Mouse (Mus musculus) embryonic facial prominence, embryonic 11.5 days (tissue): ENCODE measurements around the gene Gzma. TPM values are rescaled to one million over a fixed set of nuclear protein-coding genes. Genes with fewer than 3 reads are reported as not detected.

Experiments
- ATAC-seq: fragments of 200-750 bp; cut with Nextera tagmentation; replicated peaks from 2 replicates; pipeline ENCODE4 v1.8.0; 2017; ENCODE audit warnings: low read depth; ENCODE audit not compliant: insufficient number of reproducible peaks, low FRiP score, low TSS enrichment
- DNase-seq: peaks from one replicate; pipeline ENCODE4 v3.0.0-alpha.2; 2015; ENCODE audit warnings: low spot score
- H3K27ac ChIP-seq: fragments of 300-500 bp; sonication (generic); replicated peaks from 2 replicates; pipeline ENCODE4 v1.5.1; 2014; ENCODE audit warnings: mild to moderate bottlenecking, low read depth, low read length, control low read depth
- H3K27me3 ChIP-seq: fragments of 300-500 bp; sonication (generic); 2 replicates; pipeline ENCODE4 v1.6.1; 2014; ENCODE audit warnings: mild to moderate bottlenecking, low read length, moderate library complexity, mixed read lengths; ENCODE audit not compliant: control insufficient read depth, insufficient read depth
- H3K36me3 ChIP-seq: fragments of 300-500 bp; sonication (generic); replicated peaks from 2 replicates; pipeline ENCODE4 v1.6.1; 2014; ENCODE audit warnings: low read depth, mild to moderate bottlenecking, low read length, moderate library complexity, mixed read lengths; ENCODE audit not compliant: control insufficient read depth, insufficient read depth
- H3K4me1 ChIP-seq: fragments of 300-500 bp; sonication (generic); 2 replicates; pipeline ENCODE4 v1.6.1; 2014; ENCODE audit warnings: low read length, mixed read lengths; ENCODE audit not compliant: control insufficient read depth, insufficient read depth
- H3K4me2 ChIP-seq: fragments of 300-500 bp; sonication (generic); 2 replicates; pipeline ENCODE4 v1.6.1; 2014; ENCODE audit warnings: low read depth, mild to moderate bottlenecking, control low read depth, low read length, moderate library complexity
- H3K4me3 ChIP-seq: fragments of 300-500 bp; sonication (generic); 2 replicates; pipeline ENCODE4 v1.5.1; 2014; ENCODE audit warnings: low read depth, low read length, control low read depth
- H3K9ac ChIP-seq: fragments of 300-500 bp; sonication (generic); replicated peaks from 2 replicates; pipeline ENCODE4 v1.6.1; 2014; ENCODE audit warnings: mild to moderate bottlenecking, control low read depth, low read length
- H3K9me3 ChIP-seq: fragments of 300-500 bp; sonication (generic); replicated peaks from 2 replicates; pipeline ENCODE4 v1.6.1; 2016; ENCODE audit warnings: mild to moderate bottlenecking, low read length, inconsistent platforms, mixed read lengths; ENCODE audit not compliant: control insufficient read depth
- WGBS: fragments of 180-500 bp; shearing (Covaris S2); extraction: QIAGEN DNeasy Blood & Tissue Kit; methylation state at CpG from one replicate; pipeline ENCODE4 v1.1.7; 2014; 5-methylcytosine and 5-hydroxymethylcytosine counted together
- polyA plus RNA-seq: library from polyadenylated mRNA; unstranded; fragments of >200 nt; fragmentation: Nextera tagmentation; extraction: Ambion mirVana; gene quantifications from 2 replicates; pipeline ENCODE4 v1.2.1, GENCODE M21; 2014

Gzma gene
- polyA plus RNA-seq, 1 experiment from 2014 or later: not detected

DNA sequence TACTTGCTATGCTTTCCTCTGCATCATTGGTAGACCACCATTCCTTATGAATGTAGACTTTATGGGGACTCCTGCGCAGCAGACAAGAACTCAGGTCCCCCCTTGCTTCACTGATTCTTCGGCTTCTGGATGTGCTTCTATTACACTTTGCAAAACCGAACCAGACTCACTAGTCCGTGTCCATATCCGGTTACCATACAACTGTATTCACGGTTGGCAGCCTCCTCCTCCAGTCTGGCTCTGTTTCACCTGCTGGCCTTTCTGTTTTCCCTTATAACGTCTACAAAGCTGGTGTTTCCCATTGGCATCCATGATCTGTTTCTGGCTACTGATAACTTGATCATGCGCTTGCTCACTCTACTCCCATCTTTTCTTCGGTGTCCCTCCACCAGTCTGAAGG lies 36.2 kb downstream of the Gzma start:
- 84% methylated on average over 9 of the region's 9 CpGs for WGBS
- H3K36me3 ChIP-seq: no peaks in the 10 kb centered on the region
- no peak overlapping the region for H3K27ac ChIP-seq
- H3K27me3 ChIP-seq: no peaks in the 10 kb centered on the region
- no peaks in the 10 kb centered on the region for H3K4me1 ChIP-seq
- no peak overlapping the region for H3K4me2 ChIP-seq
- DNase-seq (no peak), ATAC-seq (no peak)
- H3K9me3 ChIP-seq: no peaks in the 10 kb centered on the region
- H3K4me3 ChIP-seq: no peak overlapping the region
- H3K9ac ChIP-seq: no peak overlapping the region

DNA sequence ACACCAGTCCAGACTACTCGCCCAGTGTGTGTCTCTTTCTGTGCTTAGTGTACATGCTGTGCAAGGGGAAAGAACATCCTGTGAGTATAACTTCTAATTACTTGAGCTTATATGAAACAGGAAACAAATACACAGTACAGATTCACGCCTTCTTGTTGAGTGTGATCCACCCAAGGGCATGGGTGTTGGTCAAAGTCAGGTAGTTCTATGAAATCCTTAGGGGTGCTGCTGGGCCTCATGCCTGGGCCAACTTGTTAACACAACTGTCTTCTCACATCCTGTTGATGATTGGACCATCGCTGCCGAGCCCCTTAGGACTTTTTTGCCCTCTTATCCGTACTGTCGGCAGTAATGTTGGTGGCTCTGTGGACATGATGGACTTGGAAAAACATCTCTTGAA lies 39.0 kb downstream of the Gzma start:
- no peaks in the 10 kb centered on the region for H3K27me3 ChIP-seq
- no peak overlapping the region for H3K4me2 ChIP-seq
- ATAC-seq (no peak), DNase-seq (no peak)
- no peak overlapping the region for H3K4me3 ChIP-seq
- H3K36me3 ChIP-seq: no peaks in the 10 kb centered on the region
- no peaks in the 10 kb centered on the region for H3K4me1 ChIP-seq
- H3K27ac ChIP-seq: no peak overlapping the region
- WGBS: 85% methylated on average over 6 of the region's 6 CpGs
- no peak overlapping the region for H3K9ac ChIP-seq
- H3K9me3 ChIP-seq: no peaks in the 10 kb centered on the region

DNA sequence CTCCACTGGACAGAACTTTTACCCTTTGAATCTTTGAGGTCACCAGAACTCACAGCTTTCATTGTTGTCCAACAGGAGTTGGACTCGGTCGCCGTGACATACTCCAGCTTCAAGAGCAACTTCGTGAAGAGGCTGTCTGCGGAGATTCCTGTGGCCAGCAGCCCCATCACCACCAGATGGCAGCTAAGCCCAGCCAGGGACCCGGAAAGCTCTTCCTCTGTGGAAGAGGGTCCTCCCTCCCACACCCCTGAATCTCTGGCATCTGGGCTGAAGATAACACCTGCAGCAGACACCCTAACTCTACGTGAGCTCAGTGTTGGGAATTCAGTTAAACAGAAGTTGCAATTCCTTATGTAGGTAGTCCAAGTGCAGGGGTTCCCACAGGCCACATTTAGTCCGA lies 45.0 kb downstream of the Gzma start:
- H3K4me2 ChIP-seq: no peak overlapping the region
- no peaks in the 10 kb centered on the region for H3K36me3 ChIP-seq
- DNase-seq (peak; percentile 14), ATAC-seq (no peak)
- H3K9ac ChIP-seq: no peak overlapping the region
- H3K27ac ChIP-seq: no peak overlapping the region
- no peaks in the 10 kb centered on the region for H3K27me3 ChIP-seq
- no peaks in the 10 kb centered on the region for H3K4me1 ChIP-seq
- WGBS: 45% methylated on average over 8 of the region's 8 CpGs
- no peak overlapping the region for H3K4me3 ChIP-seq
- no peaks in the 10 kb centered on the region for H3K9me3 ChIP-seq

DNA sequence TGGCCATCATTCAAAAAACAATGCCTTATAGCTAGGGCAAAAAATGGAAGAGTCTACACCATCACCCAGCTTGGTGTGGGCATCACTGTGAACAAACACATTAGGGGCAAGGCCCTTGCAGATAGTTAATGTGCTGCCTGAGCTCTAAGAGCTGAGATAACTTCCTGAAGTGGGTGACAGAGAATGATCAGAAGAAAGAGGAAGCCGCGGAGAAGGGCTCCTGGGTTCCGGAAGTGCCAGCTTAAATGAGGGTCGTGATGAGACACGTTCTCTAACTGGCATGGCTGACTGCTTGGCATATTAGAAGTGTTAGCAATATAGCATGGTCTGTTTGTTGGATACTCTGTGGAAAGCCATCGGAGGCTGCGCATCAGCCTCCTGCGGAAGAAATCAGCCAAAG lies 46.6 kb downstream of the Gzma start:
- no peaks in the 10 kb centered on the region for H3K9me3 ChIP-seq
- H3K27me3 ChIP-seq: no peaks in the 10 kb centered on the region
- H3K4me2 ChIP-seq: no peak overlapping the region
- no peak overlapping the region for H3K4me3 ChIP-seq
- no peak overlapping the region for H3K27ac ChIP-seq
- no peaks in the 10 kb centered on the region for H3K4me1 ChIP-seq
- no peak for DNase-seq
- H3K36me3 ChIP-seq: no peaks in the 10 kb centered on the region
- H3K9ac ChIP-seq: no peak overlapping the region
- ATAC-seq: no peak
- whole genome bisulfite sequencing: 95% methylated on average over 8 of the region's 8 CpGs

DNA sequence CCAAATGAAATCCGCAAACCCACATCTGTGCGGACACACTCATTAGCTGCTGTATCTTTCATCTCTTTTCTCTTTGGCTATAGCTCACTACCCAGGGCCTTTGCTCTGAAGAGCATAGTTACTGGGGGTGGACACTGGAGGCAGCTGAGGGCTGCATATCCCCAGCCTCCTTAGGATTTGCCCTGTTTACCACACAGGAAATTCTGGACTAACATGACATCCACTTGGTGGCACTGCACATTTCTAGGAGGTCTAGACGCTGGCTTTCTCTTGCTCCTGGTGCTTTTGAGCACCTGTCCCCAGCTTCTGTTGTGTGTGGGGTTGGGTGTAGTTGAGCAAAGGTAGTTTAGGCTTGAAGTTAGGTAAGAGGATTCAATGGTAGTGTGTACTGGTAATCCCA lies 53.1 kb downstream of the Gzma start:
- no peak for DNase-seq
- no peak overlapping the region for H3K9ac ChIP-seq
- ATAC-seq: no peak
- H3K4me3 ChIP-seq: no peak overlapping the region
- no peak overlapping the region for H3K4me2 ChIP-seq
- no peaks in the 10 kb centered on the region for H3K27me3 ChIP-seq
- H3K4me1 ChIP-seq: no peaks in the 10 kb centered on the region; the same call in 1 of the 2 replicates
- H3K9me3 ChIP-seq: no peaks in the 10 kb centered on the region
- no peak overlapping the region for H3K27ac ChIP-seq
- WGBS: 80% methylated on average over 3 of the region's 3 CpGs
- no peaks in the 10 kb centered on the region for H3K36me3 ChIP-seq

DNA sequence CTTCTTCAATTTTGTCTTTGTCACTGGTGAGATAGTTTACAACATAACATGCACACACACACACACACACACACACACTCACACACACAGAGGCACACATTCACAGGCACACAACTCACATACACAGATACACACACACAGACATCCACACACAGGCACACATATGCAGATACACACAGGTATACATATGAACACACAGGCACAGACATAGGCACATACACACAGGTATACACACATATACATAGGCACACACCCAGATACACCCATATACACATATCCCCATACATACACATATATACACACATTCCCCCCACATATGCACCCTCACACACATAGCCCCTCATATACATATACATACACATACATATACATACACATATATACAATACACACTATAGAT lies 53.8 kb downstream of the Gzma start:
- Histone ChIP-seq H3K4me1 (no peaks in the 10 kb centered on the region; the same call in 1 of the 2 replicates), H3K4me3 (no peak overlapping the region), H3K36me3 (no peaks in the 10 kb centered on the region), H3K9me3 (no peaks in the 10 kb centered on the region), H3K27ac (no peak overlapping the region), H3K4me2 (no peak overlapping the region), H3K27me3 (no peaks in the 10 kb centered on the region), H3K9ac (no peak overlapping the region)
- ATAC-seq (peak; percentile 63), DNase-seq (no peak)

DNA sequence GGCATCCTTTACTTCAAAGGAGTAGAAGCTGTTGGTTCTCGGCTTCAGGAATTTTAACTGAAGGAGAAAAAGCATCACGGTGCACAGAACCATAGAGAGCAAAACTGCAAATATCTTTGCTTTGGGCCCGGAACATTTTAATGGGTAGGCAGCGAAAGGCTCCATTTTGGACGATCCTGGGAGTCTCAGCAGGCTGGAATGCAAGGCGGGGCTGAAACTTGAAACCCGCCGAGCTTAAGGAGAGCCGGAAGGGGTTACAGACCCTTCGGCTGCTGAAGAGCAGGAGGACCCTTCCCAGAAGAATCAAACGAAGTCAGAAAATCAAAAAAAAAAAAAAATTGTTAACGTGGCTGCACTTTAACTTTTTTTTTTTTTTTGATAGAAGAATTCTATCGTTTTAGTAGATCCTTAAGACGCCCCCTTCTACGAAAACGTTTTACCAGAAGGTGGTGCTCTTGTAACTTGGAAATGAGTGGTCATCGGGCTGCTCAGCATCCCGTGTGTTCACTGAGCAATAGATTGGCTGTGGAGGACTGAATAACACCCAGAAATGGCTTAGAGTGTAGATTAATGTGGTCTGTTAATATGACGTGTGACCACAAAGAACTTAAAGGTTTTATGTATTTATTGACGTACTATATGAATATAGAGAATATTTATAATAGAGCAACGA lies 54.4 kb downstream of the Gzma start, which contains the start of gene Gpx8:
TSS of gene Gpx8 (minus strand) at position 200 of the 673 bp plus-strand sequence.
- H3K9me3 ChIP-seq: no peaks in the 10 kb centered on the region
- H3K4me3 ChIP-seq: peak within 1 kb of the TSS; percentile 59
- H3K27me3 ChIP-seq: no peaks in the 10 kb centered on the region
- no peaks in the 10 kb centered on the region; the same call in 1 of the 2 replicates for H3K4me1 ChIP-seq
- DNase-seq (peak; percentile 94), ATAC-seq (peak; percentile 89)
- H3K4me2 ChIP-seq: peak within 1 kb of the TSS; percentile 37
- H3K27ac ChIP-seq: no peak within 1 kb of the TSS
- H3K36me3 ChIP-seq: no peaks in the 10 kb centered on the region
- WGBS: 6% methylated on average over 21 of the region's 21 CpGs
- H3K9ac ChIP-seq: peak within 1 kb of the TSS; percentile 66

DNA sequence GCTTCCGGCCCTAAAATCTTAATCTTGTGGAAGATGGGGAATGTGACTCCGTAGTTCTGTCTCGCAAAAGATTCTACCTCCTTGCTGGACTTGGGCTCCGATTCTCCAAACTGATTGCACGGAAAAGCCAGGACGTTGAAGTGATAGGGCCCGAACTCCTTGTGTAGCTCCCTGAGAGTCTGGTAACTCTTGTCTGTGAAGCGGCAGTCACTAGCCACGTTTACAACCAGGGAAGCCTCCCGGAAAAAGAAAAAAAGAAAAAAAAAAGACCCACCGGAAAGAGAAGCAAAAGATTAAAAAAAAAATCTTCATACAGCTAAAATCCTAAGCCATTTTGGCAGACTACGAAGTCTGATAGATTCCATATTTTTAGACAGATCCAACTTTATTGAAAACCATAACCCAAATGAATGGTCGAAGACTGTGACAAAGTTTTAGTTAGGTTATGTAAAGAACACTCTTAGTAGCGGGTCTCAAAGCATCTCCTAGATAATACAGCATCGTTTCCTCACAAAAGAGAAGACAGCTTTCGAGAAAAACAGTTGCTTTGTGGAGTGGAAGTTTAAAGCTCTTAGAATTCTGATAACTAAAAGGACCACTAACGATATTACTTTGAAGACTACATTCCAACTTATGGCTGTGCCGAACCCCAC lies 55.2 kb downstream of the Gzma start:
- no peaks in the 10 kb centered on the region for H3K27me3 ChIP-seq
- no peak overlapping the region for H3K27ac ChIP-seq
- 22% methylated on average over 18 of the region's 18 CpGs for WGBS

More for the DNA sequence above, 55.2 kb downstream of the Gzma start:
- Histone ChIP-seq H3K4me3 (peak overlapping the region; percentile 59), H3K9me3 (no peaks in the 10 kb centered on the region), H3K4me1 (no peaks in the 10 kb centered on the region; the same call in 1 of the 2 replicates), H3K9ac (peak overlapping the region; percentile 66), H3K4me2 (peak overlapping the region; percentile 37), H3K36me3 (no peaks in the 10 kb centered on the region)
- ATAC-seq: no peak
- no peak for DNase-seq
